Mouse (Mus musculus) midbrain, postnatal 0 days (tissue): ENCODE measurements around the gene Hrh3. TPM values are rescaled to one million over a fixed set of nuclear protein-coding genes. Genes with fewer than 3 reads are reported as not detected.

Experiments
- ATAC-seq: fragments of 200-750 bp; cut with Nextera tagmentation; 2 replicates; pipeline ENCODE4 v1.8.0; 2017; ENCODE audit warnings: moderate number of reproducible peaks, mild to moderate bottlenecking, moderate TSS enrichment, moderate library complexity; ENCODE audit not compliant: low FRiP score
- DNase-seq: peaks from one replicate; pipeline ENCODE4 v3.0.0-alpha.2; 2015; ENCODE audit warnings: low spot score
- H3K27ac ChIP-seq: fragments of 300-500 bp; sonication (generic); 2 replicates; pipeline ENCODE4 v1.5.1; 2014; ENCODE audit warnings: low read depth, mild to moderate bottlenecking, low read length, mixed read lengths
- H3K27me3 ChIP-seq: fragments of 300-500 bp; sonication (generic); 2 replicates; pipeline ENCODE4 v1.6.1; 2014; ENCODE audit warnings: low read length, control low read depth, mixed read lengths; ENCODE audit not compliant: insufficient read depth
- H3K36me3 ChIP-seq: fragments of 300-500 bp; sonication (generic); 2 replicates; pipeline ENCODE4 v1.6.1; 2014; ENCODE audit warnings: low read length, control low read depth, mixed read lengths; ENCODE audit not compliant: insufficient read depth
- H3K4me1 ChIP-seq: fragments of 300-500 bp; sonication (generic); 2 replicates; pipeline ENCODE4 v1.6.1; 2014; ENCODE audit warnings: mild to moderate bottlenecking, control low read depth, antibody characterized with exemption, low read length, mixed read lengths; ENCODE audit not compliant: insufficient read depth
- H3K4me2 ChIP-seq: fragments of 300-500 bp; sonication (generic); 2 replicates; pipeline ENCODE4 v1.6.1; 2014; ENCODE audit warnings: low read depth, mild to moderate bottlenecking, low read length, mixed read lengths; ENCODE audit not compliant: poor library complexity, severe bottlenecking
- H3K4me3 ChIP-seq: fragments of 300-500 bp; sonication (generic); 2 replicates; pipeline ENCODE4 v1.5.1; 2014; ENCODE audit warnings: low read depth, mild to moderate bottlenecking, low read length, moderate library complexity
- H3K9ac ChIP-seq: fragments of 300-500 bp; sonication (generic); replicated peaks from 2 replicates; pipeline ENCODE4 v1.6.1; 2014; ENCODE audit warnings: mild to moderate bottlenecking, low read length, moderate library complexity, mixed read lengths; ENCODE audit not compliant: poor library complexity, severe bottlenecking
- H3K9me3 ChIP-seq: fragments of 300-500 bp; sonication (generic); 2 replicates; pipeline ENCODE4 v1.6.1; 2016; ENCODE audit warnings: low read length, control low read depth
- CTCF ChIP-seq: IDR thresholded peaks from 2 replicates; pipeline ENCODE4 v1.5.1; 2016; ENCODE audit warnings: antibody characterized with exemption, mild to moderate bottlenecking
- WGBS: fragments of 180-500 bp; shearing (Covaris S2); extraction: QIAGEN DNeasy Blood & Tissue Kit; methylation state at CpG from one replicate; pipeline ENCODE4 v1.1.7; 2014; 5-methylcytosine and 5-hydroxymethylcytosine counted together
- polyA plus RNA-seq: library from polyadenylated mRNA; unstranded; fragments of >200 nt; fragmentation: Nextera tagmentation; extraction: Ambion mirVana; gene quantifications from 2 replicates; pipeline ENCODE4 v1.2.1, GENCODE M21; 2015
- total RNA-seq: library from RNA; depleted of rRNA; stranded (reverse); fragments of >200 nt; gene quantifications from 2 replicates; pipeline ENCODE4 v1.2.3, GENCODE M21; 2014

Gene Hrh3
- total and polyA plus RNA-seq, 2 experiments from 2014 or later: 6.2 to 9.3 TPM

DNA sequence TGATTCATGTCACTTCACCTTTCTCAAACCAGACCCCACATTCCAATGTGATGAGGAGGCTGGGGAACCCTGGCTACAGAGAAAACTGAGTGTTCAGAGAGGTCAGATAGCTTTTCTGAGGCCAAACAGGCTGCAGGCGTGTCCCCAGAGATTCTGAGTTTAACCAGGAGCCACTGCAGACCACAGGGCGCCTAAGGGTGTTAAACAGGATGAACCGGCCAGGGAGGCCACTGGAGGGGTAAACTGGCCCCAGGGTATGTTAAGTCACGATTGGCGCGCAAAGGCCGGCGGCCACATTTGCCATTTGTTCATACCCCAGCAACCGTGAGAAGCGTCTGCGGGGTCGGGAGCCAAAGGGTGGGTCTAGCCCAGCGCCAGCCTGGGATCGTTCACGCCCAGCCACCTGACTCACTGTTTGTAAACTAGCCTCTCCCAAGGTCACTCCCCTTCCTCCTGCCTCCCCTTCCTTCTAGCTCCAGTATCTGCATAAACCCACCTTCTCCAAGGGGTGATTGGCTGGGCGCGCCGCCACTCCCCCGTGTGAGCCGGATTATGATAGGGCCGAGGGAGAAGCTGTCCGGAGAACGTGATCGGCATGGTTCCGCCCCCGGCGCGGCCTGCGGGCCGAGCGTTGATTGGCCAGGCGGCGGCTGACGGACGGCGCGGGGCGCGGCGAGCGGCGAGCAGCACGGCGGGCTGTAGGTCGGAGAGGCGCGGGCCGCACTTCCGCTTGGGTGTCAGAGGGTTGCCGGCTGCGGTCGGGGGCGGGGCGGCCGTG, 14.6 kb upstream of the Hrh3 start, which contains the start of gene Osbpl2:
TSS of gene Osbpl2 (plus strand) at position 646 of the 778 bp plus-strand sequence.
- peaks cover 21% of the 10 kb centered on the region for H3K4me1 ChIP-seq
- no peaks in the 10 kb centered on the region for H3K27me3 ChIP-seq
- WGBS: 0% methylated on average over 55 of the region's 55 CpGs
- H3K4me3 ChIP-seq: peak within 1 kb of the TSS; percentile 91
- no peaks in the 10 kb centered on the region for H3K9me3 ChIP-seq
- ATAC-seq: peak; percentile 98
- TF ChIP-seq CTCF: no peak
- peak within 1 kb of the TSS; percentile 95 for H3K4me2 ChIP-seq
- DNase-seq: peak; percentile 98
- H3K36me3 ChIP-seq: no peaks in the 10 kb centered on the region
- peak within 1 kb of the TSS; percentile 90 for H3K9ac ChIP-seq
- peak within 1 kb of the TSS; percentile 74 for H3K27ac ChIP-seq

- peak; percentile 80 for DNase-seq
- WGBS: 9% methylated on average over 13 of the region's 13 CpGs
- H3K4me3 ChIP-seq: no peak overlapping the region
- H3K4me2 ChIP-seq: peak overlapping the region; percentile 95
- no peak for TF ChIP-seq CTCF
- no peaks in the 10 kb centered on the region for H3K27me3 ChIP-seq
- no peaks in the 10 kb centered on the region for H3K9me3 ChIP-seq
- H3K4me1 ChIP-seq: peaks cover 21% of the 10 kb centered on the region
- peak overlapping the region; percentile 55 for H3K27ac ChIP-seq
- no peak; the same call in 1 of the 2 replicates for ATAC-seq
- H3K9ac ChIP-seq: no peak overlapping the region; the same call in 1 of the 2 replicates
- no peaks in the 10 kb centered on the region for H3K36me3 ChIP-seq
Measured at GRCm38 (mm10) chr2:180117485-180118194, 13.4 kb upstream of the Hrh3 start.

- DNase-seq (no peak), ATAC-seq (no peak)
- WGBS: 68% methylated on average over 8 of the region's 8 CpGs
- no peak overlapping the region for H3K4me3 ChIP-seq
- H3K9me3 ChIP-seq: no peaks in the 10 kb centered on the region
- peaks cover 21% of the 10 kb centered on the region for H3K4me1 ChIP-seq
- H3K27ac ChIP-seq: no peak overlapping the region
- no peaks in the 10 kb centered on the region for H3K27me3 ChIP-seq
- no peak overlapping the region for H3K4me2 ChIP-seq
- no peak overlapping the region for H3K9ac ChIP-seq
- TF ChIP-seq CTCF: no peak
- H3K36me3 ChIP-seq: no peaks in the 10 kb centered on the region
Measured at GRCm38 (mm10) chr2:180116741-180117484, 12.6 kb upstream of the Hrh3 start.

GRCm38 (mm10) chr2:180116081-180116493, 11.8 kb upstream of the Hrh3 start:
- no peak overlapping the region for H3K4me2 ChIP-seq
- no peaks in the 10 kb centered on the region for H3K9me3 ChIP-seq
- peaks cover 21% of the 10 kb centered on the region for H3K4me1 ChIP-seq
- no peaks in the 10 kb centered on the region for H3K27me3 ChIP-seq
- no peak overlapping the region for H3K9ac ChIP-seq
- no peak overlapping the region for H3K4me3 ChIP-seq
- no peak for TF ChIP-seq CTCF
- ATAC-seq (no peak), DNase-seq (no peak)
- no peak overlapping the region for H3K27ac ChIP-seq
- WGBS: 74% methylated on average over 10 of the region's 10 CpGs
- no peaks in the 10 kb centered on the region for H3K36me3 ChIP-seq

- no peak overlapping the region; the same call in 1 of the 2 replicates for H3K27ac ChIP-seq
- H3K9me3 ChIP-seq: no peaks in the 10 kb centered on the region
- H3K4me2 ChIP-seq: no peak overlapping the region
- H3K9ac ChIP-seq: no peak overlapping the region
- WGBS: 23% methylated on average over 6 of the region's 6 CpGs
- H3K36me3 ChIP-seq: no peaks in the 10 kb centered on the region
- ATAC-seq (no peak), DNase-seq (no peak)
- H3K27me3 ChIP-seq: no peaks in the 10 kb centered on the region
- H3K4me1 ChIP-seq: peaks cover 21% of the 10 kb centered on the region
- TF ChIP-seq CTCF: no peak
- H3K4me3 ChIP-seq: no peak overlapping the region
Measured at GRCm38 (mm10) chr2:180115279-180115678, 11.0 kb upstream of the Hrh3 start.
